Mouse (Mus musculus): ENCODE data around the gene Herpud1. TPM values are rescaled to one million over a fixed set of nuclear protein-coding genes. Genes with fewer than 3 reads are reported as not detected.

Herpud1 gene
- total RNA-seq, 1 experiment from 2014 or later = 114 TPM

Other genes starting within 250 kb of the Herpud1 start
- not detected in 2 replicates for gene Mt4, start 249.2 kb upstream of the Herpud1 start, total RNA-seq (2021)
- gene Mt3, start 233.8 kb upstream of the Herpud1 start, total RNA-seq (2021) = 4.3 and 8.4 TPM in 2 replicates
- 119 and 299 TPM in 2 replicates for gene Mt2, start 213.8 kb upstream of the Herpud1 start, total RNA-seq (2021)
- 237 and 369 TPM in 2 replicates for gene Mt1, start 207.4 kb upstream of the Herpud1 start, total RNA-seq (2021)
- 17.1 and 20.2 TPM in 2 replicates for gene Nup93, start 171.9 kb upstream of the Herpud1 start, total RNA-seq (2021)
- 0.11 and 0.19 TPM in 2 replicates for gene Slc12a3, start 57.2 kb upstream of the Herpud1 start, total RNA-seq (2021)
- gene Nlrc5, start 47.9 kb downstream of the Herpud1 start, total RNA-seq (2021) = 2.0 and 9.7 TPM in 2 replicates
- 13.5 and 19.1 TPM in 2 replicates for gene Cpne2, start 146.6 kb downstream of the Herpud1 start, total RNA-seq (2021)
- gene Rspry1, start 215.5 kb downstream of the Herpud1 start, total RNA-seq (2021) = 20.5 and 21.7 TPM in 2 replicates
- 42.3 and 45.9 TPM in 2 replicates for gene Fam192a, start 215.6 kb downstream of the Herpud1 start, total RNA-seq (2021)